Mouse (Mus musculus) kidney, adult 2 months (tissue): ENCODE results near the gene Mfsd4b2.

Source experiments
- CTCF ChIP-seq: fragments of 200-500 bp; conservative IDR thresholded peaks from 2 replicates; pipeline ENCODE4 v1.5.1; 2011; ENCODE audit warnings: low read depth, mild to moderate bottlenecking, control low read depth, low read length, moderate library complexity, mixed read lengths; ENCODE audit not compliant: insufficient read depth, insufficient read length
- POLR2A ChIP-seq: fragments of 200-500 bp; IDR thresholded peaks from one replicate; pipeline ENCODE4 v1.6.1; 2011; ENCODE audit warnings: low read depth, low read length, control low read depth

GRCm38 (mm10) chr10:39967512-39967911, 40.8 kb upstream of the Mfsd4b2 start:
- TF ChIP-seq CTCF (no peak), POLR2A (no peak)
